Mouse (Mus musculus): ENCODE measurements around the gene Oaz1.

Gene Oaz1

DNA sequence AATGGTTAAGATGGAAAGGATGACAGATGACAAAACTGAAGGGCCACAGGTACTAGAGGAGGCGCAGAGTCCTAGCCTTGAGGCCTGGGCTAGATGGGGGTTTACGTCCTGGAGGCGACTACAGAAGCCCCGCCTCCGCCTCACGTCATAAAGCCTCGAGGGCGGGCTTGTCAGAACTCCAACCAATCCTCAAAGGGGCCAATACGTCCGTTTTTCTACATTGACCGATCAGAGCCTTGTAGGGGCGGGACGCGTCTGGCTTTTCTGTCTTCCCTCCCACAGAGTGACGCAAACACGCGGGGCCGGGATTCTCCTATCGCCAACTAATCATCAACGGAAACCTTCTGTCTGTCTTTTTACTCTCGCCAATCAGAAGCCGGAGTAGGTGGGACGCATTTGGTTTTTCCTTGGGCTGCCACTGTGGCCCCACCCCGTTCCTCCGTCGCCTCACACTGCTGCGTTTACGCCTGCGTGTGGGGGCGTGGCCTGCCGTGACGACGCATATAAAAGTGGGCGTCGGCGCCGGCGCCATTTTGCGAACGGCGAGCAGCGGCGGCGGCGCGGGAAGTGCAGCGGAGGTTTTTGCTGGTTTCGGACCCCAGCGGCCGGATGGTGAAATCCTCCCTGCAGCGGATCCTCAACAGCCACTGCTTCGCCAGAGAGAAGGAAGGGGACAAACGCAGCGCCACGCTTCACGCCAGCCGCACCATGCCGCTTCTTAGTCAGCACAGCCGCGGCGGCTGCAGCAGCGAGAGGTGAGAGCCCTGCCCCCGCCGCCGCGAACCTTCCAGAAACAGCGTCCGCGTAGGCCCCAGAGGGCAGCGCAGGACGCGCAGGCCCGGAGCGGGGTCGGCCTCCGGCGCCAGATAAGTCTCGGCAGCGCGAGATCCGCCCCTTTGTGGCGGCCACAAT, at the start of gene Oaz1:
Gene Oaz1 (plus strand): TSS at position 506 of the 912 bp plus-strand sequence.
- peak; percentile 99 for DNase-seq

DNA sequence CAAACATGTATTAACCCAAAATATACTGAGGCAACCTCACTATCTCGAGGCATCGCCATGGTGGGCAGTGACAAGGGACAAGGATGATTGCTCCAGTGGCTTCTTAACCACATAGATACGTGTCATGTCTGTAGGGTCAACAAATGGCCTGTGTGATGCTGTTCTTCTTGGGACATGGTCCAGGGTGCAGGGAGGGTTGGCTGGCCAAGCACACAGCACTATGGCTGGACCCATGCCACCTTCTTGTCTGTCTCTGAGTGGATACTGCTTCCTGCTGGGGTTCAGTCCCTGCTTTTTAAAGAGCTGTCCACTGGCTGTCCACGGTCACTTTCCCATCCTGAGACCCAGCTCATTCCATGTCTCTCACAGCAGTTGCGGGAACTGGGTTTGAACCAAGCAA, 49.3 kb upstream of the Oaz1 start:
- no peak for DNase-seq

DNA sequence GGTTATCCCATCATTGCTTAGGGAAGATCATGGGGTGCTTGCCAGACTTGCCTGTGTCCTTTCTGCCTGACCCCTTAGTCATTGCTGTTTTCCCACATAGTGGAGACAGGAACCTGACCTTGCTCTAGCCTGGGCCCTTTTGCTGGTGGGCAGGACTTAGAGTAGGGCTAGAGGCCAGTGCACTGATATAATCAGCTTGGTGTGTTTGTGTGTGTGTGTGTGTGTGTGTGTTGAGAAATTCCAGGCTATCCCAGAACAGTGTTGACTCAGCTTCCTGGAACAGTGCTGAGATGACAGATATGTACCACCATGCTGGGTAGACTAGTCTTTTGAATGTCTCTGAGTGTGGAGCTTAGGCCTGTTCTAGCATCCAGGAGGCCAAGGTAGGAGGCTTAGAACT, 46.9 kb upstream of the Oaz1 start:
- no peak for DNase-seq

DNA sequence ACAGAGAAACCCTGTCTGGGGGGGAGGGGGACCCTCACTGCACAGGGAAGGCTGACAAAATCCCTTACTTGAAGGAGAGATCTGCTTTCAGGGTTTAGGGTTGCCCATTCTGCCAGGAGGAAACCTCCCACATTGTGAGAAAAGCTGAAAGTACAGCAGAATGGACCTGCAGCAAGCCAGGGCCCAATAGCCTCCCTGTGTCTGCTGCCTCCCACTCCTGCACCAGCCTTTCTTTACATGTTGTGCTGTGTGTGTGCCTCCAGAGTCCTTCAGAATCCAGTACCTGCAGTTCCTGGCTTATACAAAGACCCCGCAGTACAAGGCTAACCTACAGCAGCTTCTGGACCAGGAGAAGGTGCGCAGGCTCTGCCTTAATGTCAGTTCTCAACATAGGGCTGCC, 42.2 kb upstream of the Oaz1 start:
- DNase-seq = no peak

DNA sequence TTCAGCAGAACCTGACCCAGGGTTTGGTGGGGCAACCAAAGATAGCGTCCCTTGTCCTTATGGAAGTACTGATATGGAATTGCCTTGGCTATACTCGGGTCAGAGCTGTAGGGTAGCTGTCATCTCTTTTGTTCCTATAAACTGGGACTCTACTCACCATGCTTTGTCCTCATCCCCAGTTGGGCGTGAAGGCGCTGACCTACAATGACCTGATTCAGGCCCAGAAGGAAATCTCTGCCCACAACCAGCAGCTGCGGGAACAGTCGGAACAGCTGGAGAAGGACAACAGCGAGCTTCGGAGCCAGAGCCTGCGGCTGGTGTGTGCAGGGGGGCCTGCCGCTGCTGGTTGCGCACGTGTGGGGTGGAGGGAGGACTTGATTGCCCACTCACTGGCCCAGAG, 41.6 kb upstream of the Oaz1 start:
- DNase-seq = no peak

DNA sequence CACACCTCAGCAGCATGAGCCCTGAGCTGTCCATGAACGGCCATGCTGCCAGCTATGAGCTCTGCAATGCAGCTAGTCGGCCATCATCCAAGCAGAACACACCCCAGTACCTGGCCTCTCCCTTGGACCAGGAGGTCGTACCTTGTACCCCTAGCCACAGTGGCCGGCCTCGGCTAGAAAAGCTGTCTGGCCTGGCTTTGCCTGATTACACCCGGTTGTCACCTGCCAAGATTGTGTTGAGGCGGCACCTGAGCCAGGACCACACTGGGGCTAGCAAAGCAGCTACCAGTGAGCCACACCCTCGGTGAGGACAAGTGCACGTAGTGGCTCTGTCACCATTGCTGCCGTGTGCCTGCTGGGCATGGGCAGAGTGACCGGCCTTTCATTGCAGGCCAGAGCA, 40.5 kb upstream of the Oaz1 start:
- no peak for DNase-seq

DNA sequence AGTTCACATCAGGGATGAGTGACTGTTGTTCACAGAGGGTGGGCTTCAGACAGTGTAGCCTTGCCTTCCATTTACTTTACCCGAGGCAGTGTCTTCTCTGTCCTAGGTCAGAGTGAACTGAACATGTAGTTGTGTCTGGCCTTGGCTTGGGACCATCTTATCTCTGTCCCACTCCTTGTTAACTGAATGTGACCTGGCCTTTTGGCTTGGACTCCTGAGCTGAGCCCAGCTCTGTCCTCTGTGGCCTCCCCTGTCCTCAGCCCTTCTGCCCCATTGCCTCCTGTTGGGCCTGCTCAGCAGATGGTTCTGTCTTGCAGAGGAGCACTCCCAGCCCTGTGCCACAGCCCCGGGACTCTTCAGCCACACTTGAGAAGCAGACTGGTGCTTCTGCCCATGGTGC, 38.9 kb upstream of the Oaz1 start:
- no peak for DNase-seq

DNA sequence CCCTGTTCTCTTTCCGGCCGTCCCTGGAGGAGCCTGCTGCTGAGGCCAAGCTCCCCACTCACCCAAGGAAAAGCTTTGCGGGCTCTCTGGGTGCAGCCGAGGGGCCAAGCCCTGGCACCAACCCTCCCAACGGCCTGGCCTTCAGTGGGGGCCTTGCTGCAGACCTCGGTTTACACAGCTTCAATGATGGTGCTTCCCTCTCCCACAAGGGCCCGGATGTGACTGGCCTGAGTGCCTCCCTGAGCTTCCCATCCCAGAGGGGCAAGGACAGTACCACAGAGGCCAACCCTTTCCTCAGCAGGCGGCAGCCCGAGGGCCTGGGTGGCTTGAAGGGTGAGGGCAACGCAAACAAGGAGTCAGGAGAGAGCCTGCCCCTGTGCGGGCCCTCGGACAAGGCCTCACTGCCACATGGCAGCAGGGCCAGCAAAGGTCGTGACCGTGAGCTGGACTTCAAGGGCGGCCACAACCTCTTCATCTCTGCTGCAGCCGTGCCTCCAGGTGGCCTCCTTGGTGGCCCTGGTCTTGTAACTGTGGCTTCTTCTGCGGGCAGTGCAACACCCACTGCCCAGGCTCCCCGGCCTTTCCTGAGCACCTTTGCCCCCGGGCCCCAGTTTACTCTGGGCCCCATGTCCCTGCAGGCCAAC, 35.6 kb upstream of the Oaz1 start:
- no peak for DNase-seq

DNA sequence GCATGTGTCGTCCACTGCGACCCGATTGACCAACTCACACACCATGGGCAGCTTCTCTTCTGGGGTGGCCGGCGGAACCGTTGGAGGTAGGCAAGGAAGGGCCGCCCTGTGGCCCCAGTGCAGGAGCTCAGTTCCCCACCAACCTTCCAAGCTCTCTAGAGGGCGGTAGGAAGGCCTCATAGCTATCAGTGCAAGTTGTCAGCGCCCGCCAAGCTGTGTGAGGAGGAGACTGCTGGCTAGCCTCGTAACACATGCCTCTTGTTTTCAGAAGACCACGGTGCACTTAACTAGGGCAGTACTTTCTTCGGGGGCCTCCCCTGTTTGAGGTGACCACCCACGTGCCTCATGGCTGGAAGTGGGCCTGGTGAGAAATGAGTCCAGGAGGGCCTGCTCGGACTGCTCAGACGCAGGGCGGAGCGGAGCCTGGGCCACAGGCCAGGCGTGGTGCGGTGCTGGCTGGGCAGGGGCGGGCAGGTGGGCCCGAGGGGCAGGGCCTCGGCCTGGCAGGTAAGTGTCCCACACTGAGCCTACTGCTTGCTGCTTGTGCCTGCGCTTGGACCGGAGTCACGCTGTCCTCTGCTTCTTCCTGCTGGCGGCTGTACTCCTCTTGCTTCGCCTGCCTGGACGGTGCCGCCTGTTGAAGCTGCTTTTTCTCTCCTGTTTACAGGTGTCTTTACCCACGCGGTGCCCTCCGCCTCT, 34.8 kb upstream of the Oaz1 start:
- no peak for DNase-seq

DNA sequence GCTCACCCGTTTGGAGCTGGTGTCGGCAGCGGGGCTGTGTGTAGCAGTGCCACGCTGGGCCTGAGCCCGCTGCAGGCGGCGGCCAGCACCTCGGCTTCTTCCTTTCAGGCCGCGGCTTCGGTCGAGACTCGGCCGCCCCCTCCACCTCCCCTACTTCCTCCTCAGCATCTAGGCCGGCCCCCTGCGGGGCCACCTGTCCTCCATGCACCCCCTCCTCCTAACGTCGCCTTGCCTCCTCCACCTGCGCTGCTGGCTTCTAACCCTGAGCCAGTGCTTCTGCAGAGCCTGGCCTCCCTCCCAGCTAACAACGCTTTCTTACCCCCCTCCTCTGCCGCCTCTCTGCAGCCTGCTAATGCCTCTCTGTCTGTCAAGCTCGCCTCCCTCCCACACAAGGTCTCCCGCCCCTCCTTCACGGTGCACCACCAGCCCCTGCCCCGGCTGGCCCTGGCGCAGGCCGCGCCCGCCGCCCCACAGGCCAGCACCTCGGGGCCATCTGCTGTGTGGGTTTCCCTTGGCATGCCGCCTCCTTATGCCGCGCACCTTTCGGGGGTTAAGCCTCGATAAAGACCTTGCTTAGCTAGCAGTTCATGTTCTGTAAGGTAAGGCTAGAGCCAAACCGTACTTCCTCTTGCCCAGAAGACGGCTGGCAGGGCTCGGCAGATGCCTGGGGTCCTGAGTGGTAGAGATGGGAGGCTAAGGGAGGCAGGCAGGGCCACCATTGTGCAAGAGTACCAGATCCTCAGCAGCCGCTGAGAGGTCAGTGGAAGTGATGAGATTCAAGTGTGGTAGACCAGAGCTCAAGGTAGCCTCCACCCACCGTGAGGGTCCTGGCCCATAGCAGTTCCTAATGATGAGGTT, 34.1 kb upstream of the Oaz1 start:
- no peak for DNase-seq

DNA sequence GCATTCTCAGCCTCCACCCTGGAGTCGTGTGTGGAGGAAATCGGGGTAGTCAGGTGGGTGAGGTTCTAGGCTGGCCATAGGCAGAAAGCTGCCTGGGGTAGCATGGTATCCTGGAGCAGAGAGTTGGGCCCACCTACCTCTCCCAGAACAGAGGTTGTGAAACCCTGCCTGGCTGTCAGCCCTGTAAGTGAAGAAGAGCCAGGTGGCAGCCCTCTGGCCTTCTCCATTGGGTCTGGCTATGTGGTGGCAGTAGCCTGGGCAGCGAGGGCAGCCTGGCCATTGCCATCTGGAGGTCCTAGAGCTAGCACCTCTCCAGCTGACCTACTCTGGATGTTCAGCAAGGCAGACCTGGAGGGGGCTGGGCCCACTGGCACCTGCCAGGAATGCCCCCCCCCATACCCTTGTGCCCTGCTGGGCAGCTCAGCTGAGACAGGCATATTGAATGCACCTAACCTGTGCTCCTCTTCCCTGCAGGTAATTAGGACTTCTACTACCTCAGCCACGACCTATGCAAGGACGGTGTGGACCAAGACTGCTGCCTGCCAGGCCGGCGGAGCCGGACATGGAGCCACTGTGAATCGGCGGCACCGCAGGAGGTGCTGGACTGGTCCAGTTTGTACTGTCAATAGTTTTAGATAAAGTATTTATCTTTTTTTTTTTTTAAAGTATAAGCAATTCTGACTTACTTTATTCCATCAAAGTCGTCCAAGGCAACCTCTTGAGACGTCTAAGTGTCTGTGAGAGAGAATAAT, 33.2 kb upstream of the Oaz1 start:
- no peak for DNase-seq

DNA sequence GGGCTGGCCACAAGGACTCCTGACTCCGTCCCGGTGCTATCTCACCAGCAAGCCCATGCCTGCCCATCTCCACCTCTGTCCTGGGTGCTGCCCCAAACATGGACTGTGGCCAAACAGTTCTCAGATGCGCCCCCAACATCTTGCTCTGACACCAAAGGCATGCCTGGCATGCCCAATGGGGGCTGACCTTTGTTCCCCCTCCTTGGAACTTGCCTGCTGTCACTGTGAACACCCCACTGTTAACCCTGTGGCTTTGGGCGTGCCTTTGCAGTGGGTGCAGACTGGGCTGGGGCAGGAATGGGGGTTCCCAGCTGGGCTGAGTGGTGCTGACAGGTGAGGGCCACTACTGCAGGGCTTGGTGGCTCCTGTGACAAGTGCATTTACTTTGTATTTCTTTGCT, 32.7 kb upstream of the Oaz1 start:
- peak; percentile 37 for DNase-seq

DNA sequence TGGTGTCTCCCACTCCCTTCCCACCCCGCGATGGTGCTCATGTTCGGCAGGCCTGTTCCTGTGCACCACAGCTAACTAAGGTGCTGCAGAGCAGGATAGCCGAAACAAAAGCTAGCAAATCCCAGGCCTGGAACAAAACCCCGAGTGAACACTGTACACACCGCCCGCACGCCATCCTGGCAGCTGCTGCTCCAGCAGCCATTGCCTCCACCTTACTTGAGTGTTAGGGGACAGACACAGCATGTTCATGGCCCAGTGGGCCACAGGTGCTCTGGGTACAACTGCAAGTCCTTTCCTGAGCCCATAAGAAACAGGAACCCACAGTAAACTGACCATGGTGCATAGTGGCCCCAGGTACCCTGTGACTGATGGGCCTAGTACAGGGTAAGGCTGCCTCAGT, 31.7 kb upstream of the Oaz1 start:
- no peak for DNase-seq

DNA sequence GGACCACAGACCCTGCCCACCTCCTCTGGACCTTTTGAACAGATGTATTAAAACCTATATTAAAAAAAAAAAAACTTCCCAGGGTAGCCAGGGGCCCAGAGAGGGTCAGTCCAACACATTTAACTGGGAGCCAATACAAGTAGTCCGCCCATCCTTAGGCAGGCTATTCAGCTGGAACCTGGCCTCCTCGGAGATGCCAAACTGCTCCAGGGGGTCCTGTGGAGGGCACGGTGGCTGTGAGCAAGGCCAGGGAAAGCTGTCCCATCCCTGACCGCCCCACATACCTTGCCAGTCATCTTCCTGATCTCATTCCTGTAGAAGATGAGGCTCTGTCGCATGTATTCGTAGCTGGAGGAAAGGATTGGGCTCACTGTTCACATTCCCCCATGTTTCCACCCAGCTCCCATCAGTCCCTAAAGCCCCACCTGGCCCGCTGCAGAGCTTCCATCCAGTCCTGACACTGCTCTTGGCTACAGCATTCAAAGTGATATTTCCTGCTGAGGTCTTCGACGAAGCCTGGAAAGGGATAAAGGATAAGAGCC, 30.1 kb upstream of the Oaz1 start:
- DNase-seq = no peak

DNA sequence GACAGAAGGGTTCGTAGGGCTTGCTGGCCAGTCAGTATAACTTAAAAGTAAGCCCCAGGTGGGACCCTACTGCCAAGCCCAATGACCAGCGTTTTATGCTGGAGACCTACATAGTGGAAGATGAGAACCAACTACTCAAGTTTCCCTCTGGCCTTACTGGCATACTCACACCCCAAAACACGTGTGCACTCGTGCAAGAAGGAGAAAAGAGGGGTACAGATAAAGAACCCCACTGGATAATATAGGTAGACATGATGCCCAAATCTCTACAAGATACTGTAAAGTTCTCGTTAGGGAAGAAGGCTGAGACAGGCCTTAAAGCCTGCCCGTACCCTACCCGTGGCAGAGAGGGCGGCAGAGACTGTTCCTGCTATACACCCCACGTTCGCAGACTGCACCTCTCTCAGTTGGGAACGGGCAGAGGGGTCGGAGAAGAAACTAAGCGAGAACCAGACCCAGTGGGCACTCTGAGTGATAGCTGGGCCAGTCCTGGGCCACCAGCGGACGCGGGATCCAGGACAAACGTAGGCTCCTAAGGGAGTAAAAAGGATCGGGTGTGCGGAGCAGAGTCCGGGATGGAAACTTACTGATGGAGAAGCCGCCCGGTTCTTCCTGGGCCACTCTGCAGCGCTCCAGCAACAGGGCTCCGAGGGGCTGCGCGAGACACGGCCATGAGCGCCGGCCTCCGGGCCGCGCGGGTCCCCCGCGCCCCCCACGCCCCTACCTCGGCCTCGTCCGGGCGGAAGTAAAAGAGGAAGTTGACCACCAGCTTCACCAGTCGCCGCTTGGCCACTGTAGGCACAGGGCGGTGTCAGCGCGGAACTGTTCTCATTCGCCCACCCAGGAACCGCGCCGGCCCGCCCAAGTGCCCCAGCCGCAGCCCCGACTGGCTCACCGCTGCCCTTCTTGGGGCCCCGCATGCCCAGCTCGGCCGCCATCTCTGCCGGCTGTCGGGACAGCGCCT, 29.0 kb upstream of the Oaz1 start:
- peak; percentile 88 for DNase-seq

DNA sequence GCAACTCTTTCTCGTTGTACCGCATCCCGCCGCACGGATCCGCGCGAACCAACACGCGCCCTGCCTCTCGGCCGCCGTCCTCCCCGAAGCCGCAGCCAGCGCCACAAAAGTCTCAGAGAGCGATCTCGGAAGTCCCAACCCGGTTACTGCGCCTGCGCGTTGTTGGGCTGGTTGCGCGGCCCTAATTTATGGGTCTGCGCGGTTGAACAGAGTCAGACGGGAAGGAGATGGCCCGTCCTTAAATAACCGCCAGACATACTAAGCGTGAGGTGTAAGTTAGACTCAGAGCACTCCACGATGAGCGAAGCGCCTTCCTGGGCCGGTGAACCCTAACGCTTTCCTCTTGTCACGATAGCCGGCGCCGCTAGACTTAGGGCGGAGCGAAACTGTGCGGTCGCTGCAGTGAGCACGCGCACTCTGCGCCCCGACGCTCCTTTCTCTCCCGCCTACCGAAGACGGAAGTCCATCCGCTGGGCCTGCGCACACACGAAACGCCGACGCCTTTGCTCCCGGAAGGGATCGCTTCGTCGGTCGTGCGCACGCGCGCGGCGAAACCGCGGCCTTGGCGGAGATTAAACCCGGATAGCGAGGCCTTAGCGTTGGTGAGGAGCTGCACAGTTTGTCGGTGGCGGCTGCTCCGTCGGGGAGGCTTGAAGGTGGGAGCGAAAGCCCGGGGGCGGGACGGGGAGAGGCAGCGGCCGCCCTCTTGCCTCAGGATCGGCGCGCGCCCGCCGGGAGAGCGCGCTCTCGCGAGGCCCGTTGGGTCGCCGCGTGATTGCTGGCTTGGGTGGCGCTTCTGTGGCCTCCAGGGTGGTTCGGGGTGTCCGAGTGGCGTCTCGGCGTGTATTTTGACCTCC, 28.1 kb upstream of the Oaz1 start, which contains the start of the genes Sf3a2 and Plekhj1:
Gene Sf3a2 (plus strand): TSS at position 49 of the 857 bp plus-strand sequence.
Gene Plekhj1 (minus strand): TSS at position 477 of the 857 bp plus-strand sequence.
- DNase-seq = peak; percentile 97

DNA sequence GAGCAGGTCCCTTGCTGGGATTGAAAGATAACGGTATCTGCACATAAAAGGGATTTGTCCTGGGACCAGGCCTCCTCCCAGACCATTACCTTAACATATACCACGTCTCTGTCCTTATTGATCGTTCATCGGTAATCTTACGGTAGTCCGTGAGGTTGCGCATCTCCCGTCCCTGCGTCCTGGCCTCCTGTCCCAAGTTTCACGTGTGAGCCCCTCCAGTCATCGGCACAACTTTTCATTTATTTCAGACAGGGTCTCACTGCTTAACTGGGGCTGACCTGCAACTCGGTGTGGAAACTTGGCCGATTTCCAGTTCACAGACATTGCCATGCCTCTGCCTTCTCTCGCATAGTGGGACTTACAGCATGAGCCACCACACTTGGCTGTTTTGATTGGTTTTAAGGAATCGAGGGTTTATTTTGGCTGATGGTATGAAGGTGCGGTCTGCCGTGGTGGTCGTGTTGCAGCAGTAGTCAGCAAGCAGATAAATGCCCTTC, 27.3 kb upstream of the Oaz1 start:
- no peak for DNase-seq

DNA sequence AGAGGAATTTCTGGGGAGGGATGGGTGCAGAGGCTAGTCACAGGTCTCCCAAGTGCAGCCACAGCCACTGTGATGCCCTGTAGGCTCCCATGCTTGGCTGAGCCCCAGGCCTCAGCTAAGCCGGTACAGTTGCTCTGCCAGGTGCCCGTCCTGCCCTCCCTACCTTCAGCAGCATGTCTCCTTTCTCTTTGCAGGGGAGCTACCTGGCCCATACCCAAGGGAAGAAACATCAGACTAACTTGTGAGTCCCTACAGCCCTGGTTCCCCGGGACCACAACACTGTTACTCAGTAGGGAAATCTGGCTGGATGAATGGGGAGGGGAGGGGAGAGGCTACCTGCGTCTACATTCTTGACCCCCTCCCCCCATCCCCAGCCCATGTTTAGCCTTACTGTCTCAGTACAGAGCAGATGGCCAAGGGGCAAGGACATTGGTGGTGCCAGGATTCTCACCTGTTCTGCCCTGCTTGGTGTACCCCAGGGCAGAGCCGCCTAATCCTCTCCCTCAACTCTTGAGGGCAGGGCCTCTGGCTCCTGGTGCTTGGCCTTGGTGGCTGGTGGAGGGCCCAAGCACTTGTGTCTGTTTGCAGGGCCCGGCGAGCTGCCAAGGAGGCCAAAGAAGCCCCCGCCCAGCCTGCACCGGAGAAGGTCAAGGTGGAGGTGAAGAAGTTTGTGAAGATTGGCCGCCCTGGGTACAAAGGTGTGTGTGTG, 24.1 kb upstream of the Oaz1 start:
- no peak for DNase-seq
